23 mouse cellular contexts compared by ENCODE assay signal in genomic region chr5:54291940-54292339, GRCm38 (mm10).
DNase-seq lines count a peak whose midpoint lies in the region; ATAC-seq and TF ChIP-seq lines count a peak whose summit lies in the region.
"Had no signal": no experiment of that assay in that cellular context is flagged by ENCODE, and none has a peak within 500 bp of the region (broad histone marks: within the 10 kb centered on the region; RNA-seq: fewer than 3 reads in every experiment).

No protein-coding gene starts in this region.

- no peak overlapping the region for H3K4me3 ChIP-seq in kidney, adult 2 months (ENCODE audit: insufficient read depth, low read depth, low read length)
- H3K4me3 ChIP-seq in limb, embryonic 11.5 days (ENCODE audit: low read depth, low read length), result no peak overlapping the region
- no peak overlapping the region for H3K4me3 ChIP-seq in limb, embryonic 10.5 days
- no peak overlapping the region for H3K4me3 ChIP-seq in hindbrain, embryonic 11.5 days (ENCODE audit: low read depth, low read length)
- H3K4me3 ChIP-seq: erythroblast, embryonic 14.5 days; heart, embryonic 15.5 days; hindbrain, embryonic 12.5 days; limb, embryonic 15.5 days; liver, embryonic 13.5 days; midbrain, embryonic 12.5 days had no signal

- H3K9ac ChIP-seq in limb, embryonic 11.5 days (ENCODE audit: low read length), result no peak overlapping the region
- H3K9ac ChIP-seq in hindbrain, embryonic 11.5 days (ENCODE audit: low read depth, low read length), result no peak overlapping the region
- H3K9ac ChIP-seq: heart, embryonic 15.5 days; hindbrain, embryonic 12.5 days; limb, embryonic 15.5 days; liver, embryonic 13.5 days; midbrain, embryonic 12.5 days had no signal

- H3K4me2 ChIP-seq in limb, embryonic 11.5 days (ENCODE audit: low read depth, severe bottlenecking), result no peak overlapping the region
- no peak overlapping the region for H3K4me2 ChIP-seq in hindbrain, embryonic 11.5 days (replicated peaks; ENCODE audit: low read depth, low read length)
- H3K4me2 ChIP-seq: heart, embryonic 15.5 days; hindbrain, embryonic 12.5 days; limb, embryonic 15.5 days; liver, embryonic 13.5 days; midbrain, embryonic 12.5 days had no signal

- H3K4me1 ChIP-seq in kidney, adult 2 months (ENCODE audit: control insufficient read depth, insufficient read depth, low read length), result peaks cover 7% of the 10 kb centered on the region; the same call in 1 of the 2 replicates
- 0 out of 2 replicates have a peak, but pooled peaks cover 3% of the 10 kb centered on the region for H3K4me1 ChIP-seq in limb, embryonic 11.5 days (ENCODE audit: control insufficient read depth, insufficient read depth, low read length)
- peaks cover 9% of the 10 kb centered on the region for H3K4me1 ChIP-seq in limb, embryonic 10.5 days
- no peaks in the 10 kb centered on the region for H3K4me1 ChIP-seq in hindbrain, embryonic 11.5 days (replicated peaks; ENCODE audit: control insufficient read depth, insufficient read depth, low read length)
- H3K4me1 ChIP-seq: heart, embryonic 15.5 days; hindbrain, embryonic 12.5 days; limb, embryonic 15.5 days; liver, embryonic 13.5 days; midbrain, embryonic 12.5 days had no signal

- peak; percentile 39; the same call in 1 of the 2 replicates for ATAC-seq in limb, embryonic 11.5 days (ENCODE audit: insufficient number of reproducible peaks, low FRiP score, low TSS enrichment, low read depth)
- ATAC-seq in hindbrain, embryonic 11.5 days (ENCODE audit: low FRiP score), result no peak
- ATAC-seq: forebrain, embryonic 16.5 days; intestine, embryonic 16.5 days had no signal

- peak; percentile 47 for DNase-seq in kidney, adult 2 months
- DNase-seq in kidney, postnatal 10 days, result no peak
- DNase-seq in limb, embryonic 11.5 days (ENCODE audit: low spot score), result no peak
- DNase-seq in limb, embryonic 10.5 days (ENCODE audit: low spot score), result no peak
- DNase-seq in embryo, embryonic 10.5 days (ENCODE audit: low spot score), result peak; percentile 16
- DNase-seq in forelimb bud, embryonic 11.5 days (ENCODE audit: low read depth, low spot score), result peak; percentile 35
- no peak for DNase-seq in layer of hippocampus, adult 9-10 months (ENCODE audit: low spot score)
- no peak for DNase-seq in hindbrain, embryonic 11.5 days (ENCODE audit: low spot score)
- DNase-seq: adrenal gland, postnatal 25 days; B cell, adult 2 months; cerebellum, adult 18-20 months; cerebellum, postnatal 10 days; liver, embryonic 13.5 days; lung, adult 18-20 months; lung, postnatal 36 days; right cerebral cortex, postnatal 14 days had no signal

- no peaks in the 10 kb centered on the region for H3K36me3 ChIP-seq in kidney, adult 2 months (ENCODE audit: control insufficient read depth, insufficient read depth, low read length)
- no peaks in the 10 kb centered on the region for H3K36me3 ChIP-seq in limb, embryonic 11.5 days (ENCODE audit: control insufficient read depth, insufficient read depth, low read length)
- no peaks in the 10 kb centered on the region for H3K36me3 ChIP-seq in limb, embryonic 10.5 days
- H3K36me3 ChIP-seq in hindbrain, embryonic 11.5 days (ENCODE audit: control insufficient read depth, insufficient read depth, low read length), result no peaks in the 10 kb centered on the region
- H3K36me3 ChIP-seq: heart, embryonic 15.5 days; hindbrain, embryonic 12.5 days; limb, embryonic 15.5 days; liver, embryonic 13.5 days; midbrain, embryonic 12.5 days had no signal

- no peaks in the 10 kb centered on the region for H3K9me3 ChIP-seq in limb, embryonic 11.5 days (ENCODE audit: control insufficient read depth, low read length)
- no peaks in the 10 kb centered on the region for H3K9me3 ChIP-seq in limb, embryonic 10.5 days (replicated peaks)
- H3K9me3 ChIP-seq in hindbrain, embryonic 11.5 days (ENCODE audit: control insufficient read depth, low read length), result no peaks in the 10 kb centered on the region
- H3K9me3 ChIP-seq: heart, embryonic 15.5 days; hindbrain, embryonic 12.5 days; limb, embryonic 15.5 days; liver, embryonic 13.5 days; midbrain, embryonic 12.5 days had no signal

- 46% methylated on average over 5 of the region's 5 CpGs for WGBS in kidney, adult 2 months
- 57% methylated on average over 5 of the region's 5 CpGs for WGBS in limb, embryonic 11.5 days
- 57% methylated on average over 5 of the region's 5 CpGs for WGBS in limb, embryonic 10.5 days
- 65% methylated on average over 5 of the region's 5 CpGs for WGBS in hindbrain, embryonic 11.5 days

- no peak overlapping the region for H3K27ac ChIP-seq in kidney, adult 2 months (ENCODE audit: insufficient read depth, low read depth, low read length)
- H3K27ac ChIP-seq in limb, embryonic 11.5 days (replicated peaks; ENCODE audit: low read depth, low read length), result no peak overlapping the region
- H3K27ac ChIP-seq in limb, embryonic 10.5 days, result no peak overlapping the region
- H3K27ac ChIP-seq in hindbrain, embryonic 11.5 days (ENCODE audit: low read depth, low read length), result no peak overlapping the region
- H3K27ac ChIP-seq: heart, embryonic 15.5 days; hindbrain, embryonic 12.5 days; limb, embryonic 15.5 days; liver, embryonic 13.5 days; midbrain, embryonic 12.5 days had no signal

- no peaks in the 10 kb centered on the region for H3K27me3 ChIP-seq in kidney, adult 2 months (replicated peaks; ENCODE audit: control insufficient read depth, insufficient read depth, low read length)
- no peaks in the 10 kb centered on the region for H3K27me3 ChIP-seq in limb, embryonic 11.5 days (ENCODE audit: control insufficient read depth, insufficient read depth, low read length)
- H3K27me3 ChIP-seq in limb, embryonic 10.5 days (ENCODE audit: low read depth, poor library complexity, severe bottlenecking), result 0 out of 2 replicates have a peak, but pooled peaks cover 5% of the 10 kb centered on the region
- no peaks in the 10 kb centered on the region for H3K27me3 ChIP-seq in hindbrain, embryonic 11.5 days (ENCODE audit: control insufficient read depth, insufficient read depth, low read length)
- H3K27me3 ChIP-seq: heart, embryonic 15.5 days; hindbrain, embryonic 12.5 days; liver, embryonic 13.5 days; midbrain, embryonic 12.5 days had no signal

- TF ChIP-seq CTCF in kidney, adult 2 months (conservative IDR thresholded peaks at IDR 0.05; ENCODE audit: insufficient read depth, insufficient read length, low read depth, low read length), result no peak

- no peak for TF ChIP-seq POLR2A in kidney, adult 2 months (IDR thresholded peaks at IDR 0.05; ENCODE audit: low read depth, low read length)

Comparison
In these comparisons a context has a peak if more than half of its experiments do, and no peak if none do; other contexts are left out.
1. DNase-seq: peak in kidney, adult 2 months (single experiment), embryo, embryonic 10.5 days (single experiment) and forelimb bud, embryonic 11.5 days (single experiment); none in kidney, postnatal 10 days (single experiment), limb, embryonic 11.5 days (single experiment), limb, embryonic 10.5 days (single experiment), layer of hippocampus, adult 9-10 months (single experiment) and hindbrain, embryonic 11.5 days (single experiment).